Mouse (Mus musculus): ENCODE measurements around the gene Lyg1. TPM values are rescaled to one million over a fixed set of nuclear protein-coding genes. Genes with fewer than 3 reads are reported as not detected.

The Lyg1 gene
- total RNA-seq (2014; rRNA removed) (not detected in 2 replicates), polyA plus RNA-seq (2015; fragmentation: Nextera tagmentation; extraction: Ambion mirVana) (not detected in 2 replicates)

DNA sequence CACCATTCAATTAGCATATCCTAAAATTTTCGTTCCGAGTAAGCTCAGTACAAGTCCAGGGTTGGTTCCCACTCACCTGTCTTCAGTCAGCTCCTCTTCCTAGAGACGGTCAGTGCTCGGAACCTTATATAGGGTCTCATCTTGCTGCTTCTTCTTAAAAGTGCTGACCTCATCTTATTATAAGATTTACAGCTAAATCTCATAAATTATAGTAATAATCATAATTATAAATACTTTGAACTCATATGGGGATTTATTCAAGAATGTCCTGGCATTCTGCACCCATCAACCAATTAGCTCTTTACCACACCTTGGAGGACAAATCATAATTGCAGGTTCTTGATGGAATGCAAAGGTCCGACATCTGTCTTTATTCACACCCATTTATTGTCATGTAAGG is at the start of gene Lyg1:
Lyg1 (minus strand) TSS at position 101 of the 400 bp plus-strand sequence.
- ATAC-seq (ENCODE audit: low FRiP score) (no peak), DNase-seq (ENCODE audit: low spot score) (no peak)
- Histone ChIP-seq H3K4me3 (ENCODE audit: low read depth, low read length) (no peak within 1 kb of the TSS), H3K9me3 (ENCODE audit: low read length) (no peaks in the 10 kb centered on the region), H3K36me3 (ENCODE audit: insufficient read depth, low read length) (no peaks in the 10 kb centered on the region), H3K27ac (ENCODE audit: low read depth, low read length) (no peak within 1 kb of the TSS), H3K9ac (replicated peaks; ENCODE audit: low read length, poor library complexity, severe bottlenecking) (no peak within 1 kb of the TSS), H3K27me3 (ENCODE audit: insufficient read depth, low read length) (no peaks in the 10 kb centered on the region), H3K4me2 (ENCODE audit: low read depth, low read length, poor library complexity, severe bottlenecking) (no peak within 1 kb of the TSS), H3K4me1 (ENCODE audit: insufficient read depth, low read length) (no peaks in the 10 kb centered on the region)
- TF ChIP-seq CTCF (IDR thresholded peaks at IDR 0.05): no peak
- WGBS: 87% methylated on average over 5 of the region's 5 CpGs

DNA sequence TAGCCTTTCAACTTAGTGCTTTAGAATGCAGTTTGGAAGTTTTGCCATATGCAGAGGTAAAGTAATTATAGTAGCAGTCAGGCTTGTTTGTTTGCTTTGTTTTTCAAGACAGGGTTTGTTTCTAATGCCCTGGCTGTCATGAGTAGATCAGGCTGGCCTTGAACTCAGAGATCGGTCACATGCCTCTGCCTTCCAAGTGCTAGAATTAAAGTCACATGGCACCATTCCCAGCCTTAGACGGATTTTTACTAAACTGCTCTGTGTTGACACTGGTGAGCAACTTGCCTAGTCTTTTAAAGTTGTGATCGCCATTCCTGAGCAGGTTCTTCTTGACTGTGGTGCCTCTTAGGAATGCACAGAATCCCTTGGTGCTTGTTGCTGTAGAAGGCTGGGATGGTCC is 49.2 kb upstream of the Lyg1 start:
- Histone ChIP-seq H3K27me3 (ENCODE audit: insufficient read depth, low read length) (no peaks in the 10 kb centered on the region), H3K4me1 (ENCODE audit: insufficient read depth, low read length) (no peaks in the 10 kb centered on the region), H3K36me3 (ENCODE audit: insufficient read depth, low read length) (no peaks in the 10 kb centered on the region), H3K9ac (replicated peaks; ENCODE audit: low read length, poor library complexity, severe bottlenecking) (no peak overlapping the region), H3K27ac (ENCODE audit: low read depth, low read length) (no peak overlapping the region), H3K4me2 (ENCODE audit: low read depth, low read length, poor library complexity, severe bottlenecking) (no peak overlapping the region), H3K9me3 (ENCODE audit: low read length) (no peaks in the 10 kb centered on the region), H3K4me3 (ENCODE audit: low read depth, low read length) (no peak overlapping the region)
- WGBS: 76% methylated on average over 3 of the region's 3 CpGs
- TF ChIP-seq CTCF (IDR thresholded peaks at IDR 0.05): no peak
- ATAC-seq (ENCODE audit: low FRiP score) (no peak), DNase-seq (ENCODE audit: low spot score) (no peak)

DNA sequence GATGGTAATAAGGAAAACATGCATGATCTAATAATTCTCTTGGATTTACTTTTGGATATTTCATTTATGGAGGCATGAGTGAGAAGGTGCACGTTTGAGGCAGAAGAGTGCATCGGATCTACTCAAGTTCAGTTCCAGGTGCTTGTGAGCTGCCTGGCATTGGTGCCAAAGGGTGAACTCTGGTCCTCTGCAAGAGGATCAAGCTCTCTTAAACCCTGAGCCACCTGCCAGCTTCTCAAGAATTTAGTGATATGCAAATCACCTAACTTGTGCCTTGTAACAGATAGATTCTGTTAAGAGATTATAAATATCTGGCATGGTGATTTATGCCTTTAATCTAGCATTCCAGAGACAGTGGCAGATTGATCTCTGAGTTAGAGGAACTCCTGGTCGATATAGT is 45.5 kb upstream of the Lyg1 start:
- no peak for TF ChIP-seq CTCF (IDR thresholded peaks at IDR 0.05)
- Histone ChIP-seq H3K27ac (ENCODE audit: low read depth, low read length) (no peak overlapping the region), H3K4me1 (ENCODE audit: insufficient read depth, low read length) (peaks cover 8% of the 10 kb centered on the region; the same call in 1 of the 2 replicates), H3K9me3 (ENCODE audit: low read length) (no peaks in the 10 kb centered on the region), H3K9ac (replicated peaks; ENCODE audit: low read length, poor library complexity, severe bottlenecking) (no peak overlapping the region), H3K4me2 (ENCODE audit: low read depth, low read length, poor library complexity, severe bottlenecking) (no peak overlapping the region), H3K4me3 (ENCODE audit: low read depth, low read length) (no peak overlapping the region), H3K36me3 (ENCODE audit: insufficient read depth, low read length) (no peaks in the 10 kb centered on the region), H3K27me3 (ENCODE audit: insufficient read depth, low read length) (no peaks in the 10 kb centered on the region)
- ATAC-seq (ENCODE audit: low FRiP score) (no peak), DNase-seq (ENCODE audit: low spot score) (no peak)
- WGBS: 92% methylated on average over 3 of the region's 3 CpGs

DNA sequence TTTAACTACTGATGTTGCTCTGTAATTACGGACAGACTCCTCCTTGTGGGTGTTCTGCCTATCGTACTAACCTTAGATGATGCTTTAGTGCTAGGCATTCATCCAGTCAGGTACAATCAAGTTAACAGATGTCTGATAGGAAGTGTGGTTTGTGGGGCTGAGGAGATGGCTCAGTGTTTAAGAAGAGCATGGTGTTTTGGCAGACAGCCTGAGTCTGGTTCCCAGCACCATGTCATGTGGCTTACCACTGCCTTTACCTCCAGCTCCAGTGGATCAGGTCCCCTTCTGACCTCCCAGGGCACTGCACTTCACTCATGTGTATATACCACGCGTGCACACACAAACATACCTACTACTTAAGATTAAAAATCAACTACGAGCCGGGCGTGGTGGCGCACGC is 44.4 kb upstream of the Lyg1 start:
- no peak for DNase-seq (ENCODE audit: low spot score)
- Histone ChIP-seq H3K9ac (replicated peaks; ENCODE audit: low read length, poor library complexity, severe bottlenecking) (no peak overlapping the region), H3K4me2 (ENCODE audit: low read depth, low read length, poor library complexity, severe bottlenecking) (no peak overlapping the region), H3K4me1 (ENCODE audit: insufficient read depth, low read length) (peaks cover 8% of the 10 kb centered on the region; the same call in 1 of the 2 replicates), H3K27me3 (ENCODE audit: insufficient read depth, low read length) (no peaks in the 10 kb centered on the region), H3K27ac (ENCODE audit: low read depth, low read length) (no peak overlapping the region), H3K9me3 (ENCODE audit: low read length) (no peaks in the 10 kb centered on the region), H3K36me3 (ENCODE audit: insufficient read depth, low read length) (no peaks in the 10 kb centered on the region), H3K4me3 (ENCODE audit: low read depth, low read length) (no peak overlapping the region)
- 96% methylated on average over 9 of the region's 9 CpGs for WGBS
- ATAC-seq (ENCODE audit: low FRiP score): no peak
- TF ChIP-seq CTCF (IDR thresholded peaks at IDR 0.05): no peak

DNA sequence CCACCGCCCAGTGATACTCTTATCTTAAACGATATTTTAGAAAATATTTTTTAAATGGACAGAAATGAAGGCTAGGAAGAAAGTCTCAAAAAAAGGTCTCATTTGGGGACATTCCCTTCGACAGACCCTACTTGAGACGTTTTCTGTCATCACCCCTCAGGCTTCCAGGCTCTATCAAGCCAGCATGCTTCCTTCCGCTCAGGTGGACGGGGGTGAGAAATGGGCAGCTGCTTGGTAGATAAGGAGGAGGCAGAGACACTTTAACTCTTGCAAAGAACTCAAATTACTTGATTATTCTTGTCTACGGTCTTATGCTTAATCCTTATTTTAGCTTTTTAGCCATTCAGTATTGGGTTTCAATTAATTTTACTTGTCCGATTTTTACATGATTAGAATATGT is 43.3 kb upstream of the Lyg1 start:
- no peak overlapping the region for H3K27ac ChIP-seq (ENCODE audit: low read depth, low read length)
- WGBS: 95% methylated on average over 8 of the region's 8 CpGs
- H3K27me3 ChIP-seq (ENCODE audit: insufficient read depth, low read length): no peaks in the 10 kb centered on the region
- no peaks in the 10 kb centered on the region for H3K9me3 ChIP-seq (ENCODE audit: low read length)
- no peak overlapping the region for H3K4me2 ChIP-seq (ENCODE audit: low read depth, low read length, poor library complexity, severe bottlenecking)
- H3K36me3 ChIP-seq (ENCODE audit: insufficient read depth, low read length): no peaks in the 10 kb centered on the region
- H3K4me3 ChIP-seq (ENCODE audit: low read depth, low read length): no peak overlapping the region
- H3K9ac ChIP-seq (replicated peaks; ENCODE audit: low read length, poor library complexity, severe bottlenecking): no peak overlapping the region
- ATAC-seq (ENCODE audit: low FRiP score): no peak
- no peak for DNase-seq (ENCODE audit: low spot score)
- no peak for TF ChIP-seq CTCF (IDR thresholded peaks at IDR 0.05)
- H3K4me1 ChIP-seq (ENCODE audit: insufficient read depth, low read length): peaks cover 12% of the 10 kb centered on the region

DNA sequence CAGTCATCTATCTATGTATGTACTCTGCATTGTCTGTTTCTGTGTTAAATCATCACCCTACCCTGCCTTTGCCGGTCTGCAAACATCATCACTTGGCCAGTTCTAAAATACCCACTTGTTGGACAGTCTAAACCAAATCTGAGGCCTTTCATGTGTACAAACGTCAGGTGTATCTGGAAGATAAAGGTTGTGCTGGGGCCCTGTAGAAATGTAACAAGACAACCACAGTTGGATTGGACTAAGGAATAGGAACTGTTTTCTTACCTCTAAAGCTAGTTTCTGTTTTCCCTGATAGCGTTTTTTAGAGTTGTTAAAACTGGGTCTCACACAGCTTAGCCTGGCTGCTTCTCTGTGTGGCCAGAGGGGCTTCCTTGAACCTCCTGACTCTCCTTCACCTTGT is 42.0 kb upstream of the Lyg1 start:
- H3K4me3 ChIP-seq (ENCODE audit: low read depth, low read length): no peak overlapping the region
- WGBS: 79% methylated on average over 3 of the region's 3 CpGs
- H3K27me3 ChIP-seq (ENCODE audit: insufficient read depth, low read length): no peaks in the 10 kb centered on the region
- TF ChIP-seq CTCF (IDR thresholded peaks at IDR 0.05): no peak
- H3K27ac ChIP-seq (ENCODE audit: low read depth, low read length): no peak overlapping the region
- ATAC-seq (ENCODE audit: low FRiP score) (no peak), DNase-seq (ENCODE audit: low spot score) (no peak)
- H3K4me2 ChIP-seq (ENCODE audit: low read depth, low read length, poor library complexity, severe bottlenecking): peak overlapping the region; percentile 75
- H3K9ac ChIP-seq (replicated peaks; ENCODE audit: low read length, poor library complexity, severe bottlenecking): no peak overlapping the region
- H3K4me1 ChIP-seq (ENCODE audit: insufficient read depth, low read length): peaks cover 13% of the 10 kb centered on the region
- no peaks in the 10 kb centered on the region for H3K9me3 ChIP-seq (ENCODE audit: low read length)
- H3K36me3 ChIP-seq (ENCODE audit: insufficient read depth, low read length): peaks cover 9% of the 10 kb centered on the region; the same call in 1 of the 2 replicates

Data from midbrain, postnatal 0 days (tissue).